Mouse (Mus musculus): ENCODE results near the gene Gpr108. TPM values are rescaled to one million over a fixed set of nuclear protein-coding genes. Genes with fewer than 3 reads are reported as not detected.

The Gpr108 gene
- polyA plus RNA-seq, 1 experiment: 46.5 TPM

- WGBS: 88% methylated on average over 10 of the region's 10 CpGs
Measured at GRCm38 (mm10) chr17:57245311-57245929, 2.8 kb downstream of the Gpr108 start.

GRCm38 (mm10) chr17:57243650-57244370 is 4.4 kb downstream of the Gpr108 start:
- no peaks in the 10 kb centered on the region for H3K27me3 ChIP-seq (ENCODE audit: control insufficient read depth, insufficient read depth, low read length)
- no peak overlapping the region for H3K27ac ChIP-seq (ENCODE audit: insufficient read depth, low read depth, low read length)
- peaks cover 13% of the 10 kb centered on the region for H3K36me3 ChIP-seq (ENCODE audit: control insufficient read depth, insufficient read depth, low read length)
- TF ChIP-seq POLR2A (IDR thresholded peaks at IDR 0.05; ENCODE audit: low read depth, low read length) (no peak), CTCF (IDR thresholded peaks at IDR 0.05; ENCODE audit: extremely low read depth, insufficient read length, insufficient replicate concordance, low read depth, low read length) (no peak)
- H3K4me1 ChIP-seq (ENCODE audit: control insufficient read depth, insufficient read depth, insufficient read length, low read length): peaks cover 10% of the 10 kb centered on the region
- no peak overlapping the region for H3K4me3 ChIP-seq (ENCODE audit: low read depth, low read length)
- WGBS: 82% methylated on average over 10 of the region's 10 CpGs

More at GRCm38 (mm10) chr17:57245311-57245929, 2.8 kb downstream of the Gpr108 start:
- peaks cover 13% of the 10 kb centered on the region for H3K4me1 ChIP-seq (ENCODE audit: control insufficient read depth, insufficient read depth, insufficient read length, low read length)
- H3K27me3 ChIP-seq (ENCODE audit: control insufficient read depth, insufficient read depth, low read length): no peaks in the 10 kb centered on the region
- H3K4me3 ChIP-seq (ENCODE audit: low read depth, low read length): no peak overlapping the region
- TF ChIP-seq POLR2A (IDR thresholded peaks at IDR 0.05; ENCODE audit: low read depth, low read length) (no peak), CTCF (IDR thresholded peaks at IDR 0.05; ENCODE audit: extremely low read depth, insufficient read length, insufficient replicate concordance, low read depth, low read length) (no peak)
- no peak overlapping the region for H3K27ac ChIP-seq (ENCODE audit: insufficient read depth, low read depth, low read length)
- peaks cover 13% of the 10 kb centered on the region for H3K36me3 ChIP-seq (ENCODE audit: control insufficient read depth, insufficient read depth, low read length)

- H3K4me3 ChIP-seq (ENCODE audit: low read depth, low read length): no peak overlapping the region
- no peaks in the 10 kb centered on the region for H3K27me3 ChIP-seq (ENCODE audit: control insufficient read depth, insufficient read depth, low read length)
- WGBS: 95% methylated on average over 9 of the region's 9 CpGs
- H3K36me3 ChIP-seq (ENCODE audit: control insufficient read depth, insufficient read depth, low read length): peaks cover 32% of the 10 kb centered on the region
- peaks cover 13% of the 10 kb centered on the region for H3K4me1 ChIP-seq (ENCODE audit: control insufficient read depth, insufficient read depth, insufficient read length, low read length)
- H3K27ac ChIP-seq (ENCODE audit: insufficient read depth, low read depth, low read length): no peak overlapping the region
- no peak for TF ChIP-seq POLR2A (IDR thresholded peaks at IDR 0.05; ENCODE audit: low read depth, low read length)
Measured at GRCm38 (mm10) chr17:57237181-57237580, 11.1 kb downstream of the Gpr108 start.

GRCm38 (mm10) chr17:57235803-57236202 is 12.4 kb downstream of the Gpr108 start:
- 70% methylated on average over 5 of the region's 5 CpGs for WGBS
- TF ChIP-seq POLR2A (IDR thresholded peaks at IDR 0.05; ENCODE audit: low read depth, low read length) (no peak), CTCF (IDR thresholded peaks at IDR 0.05; ENCODE audit: extremely low read depth, insufficient read length, insufficient replicate concordance, low read depth, low read length) (no peak)
- Histone ChIP-seq H3K36me3 (ENCODE audit: control insufficient read depth, insufficient read depth, low read length) (peaks cover 29% of the 10 kb centered on the region), H3K27ac (ENCODE audit: insufficient read depth, low read depth, low read length) (no peak overlapping the region), H3K4me1 (ENCODE audit: control insufficient read depth, insufficient read depth, insufficient read length, low read length) (peaks cover 23% of the 10 kb centered on the region), H3K27me3 (ENCODE audit: control insufficient read depth, insufficient read depth, low read length) (no peaks in the 10 kb centered on the region), H3K4me3 (ENCODE audit: low read depth, low read length) (peak overlapping the region; percentile 64)

- H3K36me3 ChIP-seq (ENCODE audit: control insufficient read depth, insufficient read depth, low read length): peaks cover 29% of the 10 kb centered on the region
- peak overlapping the region; percentile 64 for H3K4me3 ChIP-seq (ENCODE audit: low read depth, low read length)
- H3K27me3 ChIP-seq (ENCODE audit: control insufficient read depth, insufficient read depth, low read length): no peaks in the 10 kb centered on the region
- 37% methylated on average over 12 of the region's 12 CpGs for WGBS
- H3K4me1 ChIP-seq (ENCODE audit: control insufficient read depth, insufficient read depth, insufficient read length, low read length): peaks cover 31% of the 10 kb centered on the region
- TF ChIP-seq CTCF (IDR thresholded peaks at IDR 0.05; ENCODE audit: extremely low read depth, insufficient read length, insufficient replicate concordance, low read depth, low read length) (peak; percentile 40; the same call in 1 of the 2 replicates), POLR2A (IDR thresholded peaks at IDR 0.05; ENCODE audit: low read depth, low read length) (peak; percentile 38; the same call in 1 of the 2 replicates)
- H3K27ac ChIP-seq (ENCODE audit: insufficient read depth, low read depth, low read length): peak overlapping the region; percentile 92
Measured at GRCm38 (mm10) chr17:57234254-57234928, 13.9 kb downstream of the Gpr108 start.

- Histone ChIP-seq H3K4me1 (ENCODE audit: control insufficient read depth, insufficient read depth, insufficient read length, low read length) (peaks cover 31% of the 10 kb centered on the region), H3K27me3 (ENCODE audit: control insufficient read depth, insufficient read depth, low read length) (no peaks in the 10 kb centered on the region), H3K4me3 (ENCODE audit: low read depth, low read length) (peak overlapping the region; percentile 64), H3K27ac (ENCODE audit: insufficient read depth, low read depth, low read length) (peak overlapping the region; percentile 92), H3K36me3 (ENCODE audit: control insufficient read depth, insufficient read depth, low read length) (peaks cover 25% of the 10 kb centered on the region)
- TF ChIP-seq CTCF (IDR thresholded peaks at IDR 0.05; ENCODE audit: extremely low read depth, insufficient read length, insufficient replicate concordance, low read depth, low read length) (no peak), POLR2A (IDR thresholded peaks at IDR 0.05; ENCODE audit: low read depth, low read length) (no peak; the same call in 1 of the 2 replicates)
- 11% methylated on average over 7 of the region's 7 CpGs for WGBS
Measured at GRCm38 (mm10) chr17:57233038-57233437, 15.2 kb downstream of the Gpr108 start.

- peaks cover 31% of the 10 kb centered on the region for H3K4me1 ChIP-seq (ENCODE audit: control insufficient read depth, insufficient read depth, insufficient read length, low read length)
- H3K36me3 ChIP-seq (ENCODE audit: control insufficient read depth, insufficient read depth, low read length): peaks cover 17% of the 10 kb centered on the region
- H3K4me3 ChIP-seq (ENCODE audit: low read depth, low read length): no peak overlapping the region
- TF ChIP-seq CTCF (IDR thresholded peaks at IDR 0.05; ENCODE audit: extremely low read depth, insufficient read length, insufficient replicate concordance, low read depth, low read length): no peak
- TF ChIP-seq POLR2A (IDR thresholded peaks at IDR 0.05; ENCODE audit: low read depth, low read length): no peak
- WGBS: 80% methylated on average over 1 of the region's 1 CpGs
- H3K27me3 ChIP-seq (ENCODE audit: control insufficient read depth, insufficient read depth, low read length): no peaks in the 10 kb centered on the region
- H3K27ac ChIP-seq (ENCODE audit: insufficient read depth, low read depth, low read length): peak overlapping the region; percentile 92; the same call in 1 of the 2 replicates
Measured at GRCm38 (mm10) chr17:57232200-57232599, 16.0 kb downstream of the Gpr108 start.
